Mouse (Mus musculus): Measurements from ENCODE around the gene Ovca2.
A peak's percentile ranks its signal among the peaks of the same experiment; 100 is the strongest.

Gene Ovca2

GRCm38 (mm10) chr11:75178672-75179208 is at the start of gene Ovca2:
Gene Ovca2 (minus strand): TSS chr11:75178835.
- peak; percentile 91 for DNase-seq

GRCm38 (mm10) chr11:75227632-75228031 is 49.0 kb upstream of the Ovca2 start:
- no peak for DNase-seq

- DNase-seq, result no peak
Measured at GRCm38 (mm10) chr11:75224835-75225234, 46.2 kb upstream of the Ovca2 start.

DNA sequence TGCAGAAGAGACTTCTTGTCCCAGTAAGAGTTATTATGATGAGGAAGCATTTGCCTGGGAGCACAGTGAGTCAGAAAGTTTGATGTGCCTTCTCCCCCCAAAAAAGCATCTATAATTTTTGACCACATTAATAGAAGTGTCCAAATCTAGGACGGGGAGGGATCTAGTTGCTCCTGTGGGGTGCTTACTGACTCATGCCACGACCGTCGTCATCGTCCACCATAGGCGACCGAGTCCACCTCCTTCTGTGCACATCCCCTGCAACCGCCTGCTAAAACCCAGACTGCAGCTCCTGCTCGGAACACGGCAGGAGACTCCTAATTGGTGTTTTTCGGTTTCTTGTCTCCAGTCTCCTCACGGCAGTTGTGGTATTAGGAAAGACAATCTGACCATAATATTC is 45.4 kb upstream of the Ovca2 start:
- no peak for DNase-seq

DNA sequence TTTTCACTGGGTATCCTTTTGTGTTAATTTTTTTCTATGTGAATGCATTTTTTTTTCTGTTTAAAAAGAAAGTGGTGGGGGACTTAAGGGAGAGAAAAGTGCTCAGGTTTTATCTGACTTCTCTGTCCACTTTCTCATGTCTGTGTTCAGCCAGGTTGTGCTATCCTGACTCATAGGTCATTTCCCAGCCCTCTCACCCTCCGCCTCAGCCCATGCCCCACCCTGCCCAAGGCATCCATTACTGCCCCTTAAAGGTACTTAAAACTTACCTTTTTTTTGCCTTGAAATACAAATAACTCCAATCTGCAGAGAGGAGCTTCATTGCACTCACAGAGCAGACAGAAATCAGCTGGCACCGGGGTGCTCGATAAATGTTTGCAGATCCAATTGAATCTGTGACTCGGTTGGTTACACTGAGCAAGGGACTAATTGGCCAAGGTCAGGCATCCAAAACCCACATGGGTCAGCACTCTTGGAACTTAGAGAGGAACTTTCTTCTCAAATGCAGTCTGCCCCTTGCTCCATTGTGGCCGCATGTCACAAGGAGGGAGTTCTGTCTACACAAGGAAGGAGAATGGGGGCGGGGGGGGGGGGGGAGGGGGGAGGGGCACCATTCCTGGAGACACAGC is 42.0 kb upstream of the Ovca2 start:
- DNase-seq, result no peak

DNA sequence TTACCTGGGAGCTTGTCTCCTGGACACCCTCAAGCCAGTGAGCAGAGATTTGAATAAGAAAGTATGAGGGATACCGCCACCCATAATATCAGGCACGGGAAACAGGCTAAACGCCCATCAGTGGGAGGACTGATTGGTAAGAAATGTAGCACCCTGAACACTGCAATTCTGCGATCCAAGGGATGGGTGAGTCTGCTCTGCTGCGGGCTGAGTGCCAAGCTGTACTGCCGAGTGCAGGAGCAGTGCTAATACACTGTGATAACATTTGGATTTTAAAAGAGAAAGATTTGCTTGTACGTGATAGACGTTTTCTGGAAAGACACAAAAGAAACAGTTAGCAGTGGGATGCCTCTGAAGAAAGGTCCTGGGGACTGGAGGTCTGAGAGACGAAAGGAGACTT is 41.5 kb upstream of the Ovca2 start:
- DNase-seq, result no peak

- no peak for DNase-seq
Measured at GRCm38 (mm10) chr11:75214081-75214950, 35.7 kb upstream of the Ovca2 start.

DNA sequence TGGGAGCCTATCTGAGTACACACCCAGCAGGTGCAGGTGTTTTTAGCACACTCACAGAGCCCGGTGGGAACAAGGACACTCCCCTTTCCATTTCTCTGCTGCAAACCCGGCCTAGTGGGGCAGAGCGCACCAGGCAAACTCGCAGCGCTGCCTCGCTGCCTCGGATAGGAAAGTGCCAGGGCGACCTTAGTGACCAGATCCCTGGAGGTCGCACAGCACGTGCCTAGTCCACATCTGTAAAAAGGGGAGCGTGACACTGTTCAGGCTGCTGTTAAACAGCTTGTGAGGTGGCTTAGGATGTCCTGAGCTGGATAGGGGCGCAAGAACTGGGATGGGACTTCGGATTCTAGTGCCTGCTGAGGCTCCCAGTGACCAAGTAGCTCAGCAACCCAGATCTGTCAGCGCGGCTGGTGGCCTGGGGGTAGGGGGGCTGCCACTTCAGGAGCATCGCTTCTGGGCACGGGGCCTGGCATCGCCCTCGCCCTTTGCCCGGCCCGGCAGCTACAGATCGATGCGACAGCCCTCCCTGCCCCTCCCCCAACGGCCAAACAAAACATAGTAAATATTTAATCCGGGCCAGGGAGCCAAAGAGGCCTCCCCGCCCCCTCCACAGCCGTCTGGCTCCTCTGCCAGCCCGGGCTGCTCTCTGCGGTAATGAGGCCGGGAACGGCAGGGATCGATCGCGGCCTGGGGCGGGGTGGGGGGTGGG is 34.9 kb upstream of the Ovca2 start:
- no peak for DNase-seq

- no peak for DNase-seq
Measured at GRCm38 (mm10) chr11:75212876-75213275, 34.2 kb upstream of the Ovca2 start.

DNA sequence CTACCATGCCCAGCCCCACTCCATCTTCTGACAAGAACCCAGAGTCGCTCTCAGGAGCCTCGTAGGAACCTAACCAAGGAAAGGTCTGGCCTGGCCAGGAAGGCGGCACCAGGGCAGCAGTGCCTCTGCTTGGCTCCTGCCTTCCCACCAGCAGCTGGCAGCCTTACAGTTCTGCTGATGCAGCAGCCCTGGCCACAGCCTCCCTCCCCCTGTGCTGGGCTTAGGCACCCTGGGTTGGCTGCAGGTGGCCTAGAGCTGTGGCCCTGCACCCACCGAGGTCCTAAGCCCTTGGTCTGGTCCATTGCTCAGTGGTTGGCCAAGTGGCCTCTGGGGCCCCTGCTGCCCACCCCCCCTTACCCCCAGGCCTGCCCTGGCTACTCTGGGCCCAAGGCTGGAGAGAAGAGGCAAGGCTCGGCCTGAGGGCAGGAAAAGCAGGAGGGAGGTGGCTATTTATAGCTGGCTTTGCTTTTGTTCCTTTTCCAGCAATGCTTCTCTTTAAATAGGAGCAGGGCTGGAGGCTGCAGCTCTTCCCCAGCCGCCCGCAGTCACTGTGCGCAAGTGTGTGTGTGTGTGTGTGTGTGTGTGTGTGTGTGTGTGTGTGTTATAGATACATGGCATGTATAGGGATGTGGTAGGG is 33.5 kb upstream of the Ovca2 start:
- DNase-seq, result no peak

GRCm38 (mm10) chr11:75210755-75211154 is 32.1 kb upstream of the Ovca2 start:
- DNase-seq, result no peak

DNA sequence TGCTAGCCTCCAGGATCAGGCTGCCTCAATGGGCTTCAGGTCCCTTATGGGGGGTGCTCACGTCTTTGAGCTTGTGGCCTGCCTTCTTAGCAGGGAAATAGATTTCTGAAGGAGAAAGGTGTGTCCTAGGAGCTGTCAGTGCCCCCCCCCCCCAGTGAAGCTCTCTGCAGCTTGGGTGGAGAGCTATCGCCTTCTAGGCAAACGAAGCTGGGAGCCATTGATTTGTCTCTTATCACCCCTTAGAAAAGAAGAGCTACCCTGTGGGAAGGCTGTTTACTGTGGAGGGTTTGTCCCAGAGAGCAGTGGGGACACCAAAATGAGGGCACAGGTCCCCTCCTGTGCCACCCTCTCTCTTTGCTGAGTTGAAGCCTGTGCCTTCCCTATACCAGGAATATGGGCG is 31.5 kb upstream of the Ovca2 start:
- DNase-seq, result no peak

DNA sequence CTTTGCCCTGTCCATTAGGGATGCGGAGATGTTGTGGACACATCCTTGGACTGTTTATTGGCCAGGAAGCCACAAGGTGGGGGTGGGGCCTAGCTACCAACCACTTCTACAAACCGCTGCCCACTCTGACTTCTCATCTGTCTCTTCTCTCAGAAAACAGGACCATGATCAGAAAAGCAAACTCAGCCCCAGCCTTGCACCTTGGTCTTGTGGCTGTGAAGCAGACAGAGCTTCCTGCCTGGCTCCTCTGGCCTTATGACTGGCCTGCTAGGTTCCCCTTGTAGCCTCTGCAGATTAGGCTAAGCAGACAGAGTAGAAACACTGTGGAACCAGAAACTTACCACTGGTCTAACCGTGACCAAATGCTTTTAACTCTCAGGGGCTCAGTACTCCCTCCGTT is 30.7 kb upstream of the Ovca2 start:
- DNase-seq, result no peak

DNA sequence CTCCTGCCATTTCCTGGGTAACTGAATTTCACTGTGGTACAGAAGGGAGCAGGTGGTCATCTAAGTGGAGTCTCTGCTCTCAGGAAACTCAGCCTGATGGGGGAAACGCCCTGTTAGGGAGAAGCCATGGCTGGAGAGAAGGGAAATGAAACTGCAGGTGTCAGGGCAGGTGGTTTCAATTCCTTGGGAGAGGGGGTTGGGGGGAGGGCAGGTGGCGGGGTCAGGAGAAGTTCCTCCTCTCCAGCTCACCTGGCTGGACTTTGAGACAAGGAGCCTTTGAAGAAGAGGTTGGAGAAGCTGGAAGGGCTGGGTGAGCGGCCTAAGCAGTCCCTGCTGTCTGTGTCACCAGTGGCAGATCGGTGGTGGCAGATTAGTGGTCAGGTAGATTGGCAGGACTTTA is 27.7 kb upstream of the Ovca2 start:
- DNase-seq, result no peak

DNA sequence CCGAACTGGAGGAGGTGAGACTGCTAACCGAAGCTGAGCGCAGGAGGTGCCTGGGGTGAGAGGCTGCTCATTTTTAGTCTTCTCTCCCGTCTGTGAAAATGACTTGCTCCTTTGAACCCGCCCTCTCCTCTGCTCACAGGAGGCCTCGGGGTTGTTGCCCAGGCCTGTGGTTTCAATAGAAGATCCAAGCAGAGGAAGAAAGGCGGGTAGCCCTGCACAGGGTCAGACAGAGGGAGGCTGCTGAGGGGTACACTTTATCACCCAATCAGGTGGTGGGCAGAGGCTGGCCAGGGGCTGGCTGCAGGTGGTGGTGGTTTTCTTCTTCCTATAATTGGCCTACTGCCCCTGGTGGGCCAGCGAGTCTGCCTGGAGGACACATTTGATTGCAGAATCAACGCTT is 25.8 kb upstream of the Ovca2 start:
- DNase-seq, result no peak

DNA sequence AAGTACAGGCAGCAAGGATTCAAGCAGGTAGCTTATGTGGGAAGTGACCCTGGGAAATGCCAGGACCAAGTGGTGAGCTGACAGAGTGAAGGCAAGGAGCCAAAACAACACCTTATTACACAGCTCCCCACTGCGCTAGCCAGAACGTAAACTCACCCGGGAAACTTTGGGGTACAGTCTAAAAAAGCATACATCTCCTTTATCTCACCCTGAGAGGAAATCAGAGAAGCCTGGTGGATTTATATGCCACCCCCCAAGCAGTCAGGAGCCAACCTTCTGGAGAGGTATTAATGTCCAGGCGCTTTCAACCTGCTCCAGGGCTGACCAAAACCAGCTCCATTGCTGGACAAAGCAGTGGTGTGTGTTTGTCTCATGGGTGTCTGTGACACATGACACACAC is 25.3 kb upstream of the Ovca2 start:
- DNase-seq, result no peak

- DNase-seq, result no peak
Measured at GRCm38 (mm10) chr11:75201721-75202120, 23.1 kb upstream of the Ovca2 start.

- DNase-seq, result peak; percentile 73
Measured at GRCm38 (mm10) chr11:75200935-75201334, 22.3 kb upstream of the Ovca2 start.

- no peak for DNase-seq
Measured at GRCm38 (mm10) chr11:75199951-75200350, 21.3 kb upstream of the Ovca2 start.

- no peak for DNase-seq
Measured at GRCm38 (mm10) chr11:75198792-75199191, 20.2 kb upstream of the Ovca2 start.

GRCm38 (mm10) chr11:75197956-75198355 is 19.3 kb upstream of the Ovca2 start:
- no peak for DNase-seq

DNA sequence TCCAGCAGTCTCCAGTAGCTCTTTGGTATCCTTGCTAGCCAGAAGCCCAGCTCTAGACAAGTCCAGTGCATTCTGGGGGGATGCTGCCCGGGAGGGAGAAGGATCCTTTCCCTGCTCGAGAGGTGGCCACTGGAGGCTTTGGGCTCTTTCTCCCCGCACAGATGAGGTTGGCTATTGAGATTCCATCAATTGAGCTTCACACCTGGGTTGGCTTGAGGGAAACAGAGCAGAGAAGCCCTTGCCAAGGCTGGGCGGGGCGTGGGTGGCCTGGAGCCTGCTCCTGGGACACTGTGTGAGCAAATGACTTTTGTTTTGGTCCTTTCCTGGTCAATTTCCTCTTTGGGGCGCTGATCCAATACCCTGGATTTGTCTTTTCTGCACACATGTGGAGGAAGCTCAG is 17.5 kb upstream of the Ovca2 start:
- DNase-seq, result no peak

DNA sequence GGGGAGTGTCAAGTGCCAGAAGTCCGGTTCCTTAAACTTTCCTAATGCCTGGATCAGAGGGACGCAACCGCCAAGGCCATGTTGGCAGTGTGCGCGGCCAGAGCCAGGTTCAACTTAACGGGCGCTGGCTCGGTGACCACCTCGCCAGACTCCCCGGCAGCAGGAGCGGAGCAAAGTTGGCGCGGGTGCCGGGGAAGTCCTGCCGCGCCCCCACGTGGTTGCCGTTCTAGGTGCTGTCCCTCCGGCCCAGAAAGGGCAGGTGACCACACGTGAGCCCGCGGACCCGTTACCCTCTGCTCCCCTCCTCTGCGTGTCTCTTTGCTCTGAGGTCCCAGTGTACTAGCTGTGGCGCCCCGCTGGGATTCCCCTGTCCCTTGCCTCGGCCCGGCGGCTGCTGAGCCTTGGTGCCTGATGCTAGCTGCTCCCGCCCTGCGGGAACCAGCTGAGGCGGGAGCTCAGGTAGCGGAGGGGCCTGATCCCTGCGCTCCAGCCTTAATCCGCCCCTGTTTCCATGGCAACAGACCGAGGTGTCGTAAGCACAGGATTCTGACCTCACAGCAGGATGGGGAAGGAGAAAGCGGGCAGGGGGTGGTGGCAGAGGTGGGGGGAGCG is 16.3 kb upstream of the Ovca2 start:
- no peak for DNase-seq

Measured in right cerebral cortex, postnatal 25 days (tissue).